Mouse (Mus musculus): ENCODE measurements around the gene Zfp408.

- TF ChIP-seq CTCF (IDR thresholded peaks at IDR 0.05; ENCODE audit: low read depth) (peak; percentile 59), EP300 (IDR thresholded peaks at IDR 0.05; ENCODE audit: low read depth) (no peak)
Observed at GRCm38 (mm10) chr2:91646733-91647132, 2.9 kb downstream of the Zfp408 start.

Measured in heart, postnatal 0 days (tissue).